Comparison of ENCODE assay signal across 8 mouse cellular contexts in genomic region chr11:117781993-117782704, GRCm38 (mm10). TPM values are rescaled to one million over a fixed set of nuclear protein-coding genes. Genes with fewer than 3 reads are reported as not detected.
A peak's percentile ranks its signal among the peaks of the same experiment; 100 is the strongest.
DNase-seq lines count a peak whose midpoint lies in the region; ATAC-seq and TF ChIP-seq lines count a peak whose summit lies in the region.

Gene Tmc8, plus strand, starts transcription at chr11:117782076.
Gene Tmc6, minus strand, starts transcription at chr11:117782198.

- no peaks in the 10 kb centered on the region for H3K36me3 ChIP-seq in forebrain, postnatal 0 days (ENCODE audit: insufficient read depth)
- no peaks in the 10 kb centered on the region for H3K36me3 ChIP-seq in intestine, embryonic 15.5 days

- H3K9me3 ChIP-seq in forebrain, postnatal 0 days (ENCODE audit: low read length): no peaks in the 10 kb centered on the region
- no peaks in the 10 kb centered on the region for H3K9me3 ChIP-seq in intestine, embryonic 15.5 days

- no peak for ATAC-seq in forebrain, postnatal 0 days
- no peak for ATAC-seq in intestine, embryonic 15.5 days
- ATAC-seq in neutrophil, adult 5-6 weeks (ENCODE audit: extremely low read depth, insufficient number of reproducible peaks, low FRiP score, poor library complexity, severe bottlenecking): peak; percentile 13

- peak within 1 kb of the TSS; percentile 57 for H3K4me2 ChIP-seq in forebrain, postnatal 0 days (ENCODE audit: low read depth)
- peak within 1 kb of the TSS; percentile 89 for H3K4me2 ChIP-seq in intestine, embryonic 15.5 days (replicated peaks)

- 51% methylated on average over 24 of the region's 24 CpGs for WGBS in forebrain, postnatal 0 days
- 59% methylated on average over 24 of the region's 24 CpGs for WGBS in intestine, embryonic 15.5 days
- 28% methylated on average over 24 of the region's 24 CpGs for WGBS in lung, adult 2 months

- TF ChIP-seq CTCF in forebrain, postnatal 0 days (IDR thresholded peaks at IDR 0.05; ENCODE audit: low read depth): no peak
- no peak for TF ChIP-seq CTCF in lung, adult 2 months (IDR thresholded peaks at IDR 0.05; ENCODE audit: insufficient read depth, low read length)

- H3K9ac ChIP-seq in forebrain, postnatal 0 days: peak within 1 kb of the TSS; percentile 29; the same call in 1 of the 2 replicates
- peak within 1 kb of the TSS; percentile 34; the same call in 1 of the 2 replicates for H3K9ac ChIP-seq in intestine, embryonic 15.5 days

- peaks cover 17% of the 10 kb centered on the region; the same call in 1 of the 2 replicates for H3K27me3 ChIP-seq in forebrain, postnatal 0 days (ENCODE audit: insufficient read depth, low read length)
- H3K27me3 ChIP-seq in intestine, embryonic 15.5 days (replicated peaks): 0 out of 2 replicates have a peak, but pooled peaks cover 3% of the 10 kb centered on the region

- peaks cover 7% of the 10 kb centered on the region; the same call in 1 of the 2 replicates for H3K4me1 ChIP-seq in forebrain, postnatal 0 days (ENCODE audit: insufficient read depth)
- peaks cover 48% of the 10 kb centered on the region for H3K4me1 ChIP-seq in intestine, embryonic 15.5 days (replicated peaks)
- peaks cover 9% of the 10 kb centered on the region for H3K4me1 ChIP-seq in lung, adult 2 months (ENCODE audit: control insufficient read depth, insufficient read depth, low read length)

- TF ChIP-seq POLR2A in lung, adult 2 months (IDR thresholded peaks at IDR 0.05; ENCODE audit: borderline replicate concordance, extremely low read depth, low read depth, low read length): peak; percentile 58; the same call in 1 of the 2 replicates

- H3K27ac ChIP-seq in forebrain, postnatal 0 days (ENCODE audit: low read depth, low read length): no peak within 1 kb of the TSS
- peak within 1 kb of the TSS; percentile 92 for H3K27ac ChIP-seq in intestine, embryonic 15.5 days

- peak within 1 kb of the TSS; percentile 27 for H3K4me3 ChIP-seq in forebrain, postnatal 0 days (ENCODE audit: low read depth, low read length)
- H3K4me3 ChIP-seq in intestine, embryonic 15.5 days (replicated peaks): peak within 1 kb of the TSS; percentile 50
- H3K4me3 ChIP-seq in lung, adult 2 months (replicated peaks; ENCODE audit: extremely low read depth, low read depth, low read length): peak within 1 kb of the TSS; percentile 58

- DNase-seq in gastrocnemius, postnatal 25 days: peak; percentile 78
- DNase-seq in gastrocnemius, postnatal 4 days (ENCODE audit: low spot score in 2 of 2): no peak
- no peak for DNase-seq in forebrain, postnatal 0 days
- DNase-seq in lung, adult 2 months: peak; percentile 20
- no peak for DNase-seq in cerebellum, postnatal 36 days
- no peak for DNase-seq in cerebellum, postnatal 4 days (ENCODE audit: low spot score in 2 of 2)

RNA-seq across cellular contexts. Expression of gene Tmc8, which starts in this region (rescaled TPM):
- 1 to 10 TPM in 1 of 2 experiments, under 1 TPM in 1; 0.56 to 1.6 TPM for total RNA-seq in gastrocnemius, postnatal 25 days (2021)
- total RNA-seq in gastrocnemius, postnatal 4 days (2021): 1 to 10 TPM; 1.8 to 2.0 TPM
- total RNA-seq in forebrain, postnatal 0 days (2014; rRNA removed): 2.1 and 6.2 TPM in 2 replicates
- polyA plus RNA-seq in forebrain, postnatal 0 days (2015; fragmentation: Nextera tagmentation; extraction: Ambion mirVana): 0.44 and 0.59 TPM in 2 replicates
- 6.6 and 7.7 TPM in 2 replicates for polyA plus RNA-seq in intestine, embryonic 15.5 days (2015; fragmentation: Nextera tagmentation; extraction: Ambion mirVana)
- polyA plus RNA-seq in lung, adult 2 months (2012; rRNA removed): 12.0 and 12.8 TPM in 2 replicates
- total RNA-seq in neutrophil, adult 5-6 weeks (2017): 21.6 and 23.1 TPM in 2 replicates

RNA-seq across cellular contexts. Expression of gene Tmc6, which starts in this region (rescaled TPM):
- 1 to 10 TPM; 6.8 to 7.8 TPM for total RNA-seq in gastrocnemius, postnatal 25 days (2021)
- 10 to 100 TPM; 17.9 to 25.2 TPM for total RNA-seq in gastrocnemius, postnatal 4 days (2021)
- 2.9 and 4.1 TPM in 2 replicates for total RNA-seq in forebrain, postnatal 0 days (2014; rRNA removed)
- polyA plus RNA-seq in forebrain, postnatal 0 days (2015; fragmentation: Nextera tagmentation; extraction: Ambion mirVana): 2.3 and 3.2 TPM in 2 replicates
- polyA plus RNA-seq in intestine, embryonic 15.5 days (2015; fragmentation: Nextera tagmentation; extraction: Ambion mirVana): 28.3 and 34.7 TPM in 2 replicates
- polyA plus RNA-seq in lung, adult 2 months (2012; rRNA removed): 55.7 and 56.0 TPM in 2 replicates
- total RNA-seq in neutrophil, adult 5-6 weeks (2017): 73.8 and 95.0 TPM in 2 replicates

Comparison
In these comparisons a context has a peak if more than half of its experiments do, and no peak if none do; other contexts are left out.
1. DNase-seq: peak in gastrocnemius, postnatal 25 days (single experiment) and lung, adult 2 months (single experiment); none in gastrocnemius, postnatal 4 days (0 of 2), forebrain, postnatal 0 days (single experiment), cerebellum, postnatal 36 days (0 of 2) and cerebellum, postnatal 4 days (0 of 2).
2. Peak in every context shown above with its lines, with median percentiles within 50 percentile points of each other: H3K4me3 ChIP-seq.